Mouse (Mus musculus): Measurements from ENCODE around the gene Fam131b. TPM values are rescaled to one million over a fixed set of nuclear protein-coding genes. Genes with fewer than 3 reads are reported as not detected.

The Fam131b gene
- polyA plus RNA-seq, 1 experiment, result 0.24 TPM

GRCm38 (mm10) chr6:42356913-42357312 lies 32.5 kb upstream of the Fam131b start:
- H3K27me3 ChIP-seq (ENCODE audit: control insufficient read depth, insufficient read depth, low read length), result no peaks in the 10 kb centered on the region
- WGBS, result 85% methylated on average over 5 of the region's 5 CpGs
- peaks cover 35% of the 10 kb centered on the region for H3K36me3 ChIP-seq (ENCODE audit: control insufficient read depth, insufficient read depth, low read length)
- H3K4me3 ChIP-seq (ENCODE audit: control insufficient read depth, insufficient read depth, low read length), result no peak overlapping the region
- peaks cover 18% of the 10 kb centered on the region for H3K4me1 ChIP-seq (replicated peaks; ENCODE audit: control insufficient read depth, insufficient read depth, low read length)
- H3K27ac ChIP-seq (ENCODE audit: control insufficient read depth, insufficient read depth, low read length), result no peak overlapping the region
- TF ChIP-seq CTCF (IDR thresholded peaks at IDR 0.05; ENCODE audit: borderline replicate concordance, control insufficient read depth, extremely low read depth, insufficient read depth, low read length, poor library complexity), result no peak
- TF ChIP-seq POLR2A (IDR thresholded peaks at IDR 0.05; ENCODE audit: control insufficient read depth, extremely low read depth, insufficient read depth, low read length, poor library complexity), result no peak
- DNase-seq, result no peak

- H3K27me3 ChIP-seq (ENCODE audit: control insufficient read depth, insufficient read depth, low read length), result no peaks in the 10 kb centered on the region
- TF ChIP-seq CTCF (IDR thresholded peaks at IDR 0.05; ENCODE audit: borderline replicate concordance, control insufficient read depth, extremely low read depth, insufficient read depth, low read length, poor library complexity), result no peak
- no peak for TF ChIP-seq POLR2A (IDR thresholded peaks at IDR 0.05; ENCODE audit: control insufficient read depth, extremely low read depth, insufficient read depth, low read length, poor library complexity)
- WGBS, result 99% methylated on average over 13 of the region's 13 CpGs
- H3K4me3 ChIP-seq (ENCODE audit: control insufficient read depth, insufficient read depth, low read length), result no peak overlapping the region
- H3K4me1 ChIP-seq (replicated peaks; ENCODE audit: control insufficient read depth, insufficient read depth, low read length), result peaks cover 27% of the 10 kb centered on the region
- H3K36me3 ChIP-seq (ENCODE audit: control insufficient read depth, insufficient read depth, low read length), result peaks cover 35% of the 10 kb centered on the region
- H3K27ac ChIP-seq (ENCODE audit: control insufficient read depth, insufficient read depth, low read length), result no peak overlapping the region
- DNase-seq, result no peak
Measured at GRCm38 (mm10) chr6:42355794-42356600, 31.6 kb upstream of the Fam131b start.

GRCm38 (mm10) chr6:42355366-42355765 lies 30.9 kb upstream of the Fam131b start:
- no peak for DNase-seq

GRCm38 (mm10) chr6:42354076-42355019 lies 29.9 kb upstream of the Fam131b start:
- DNase-seq, result no peak
- H3K4me1 ChIP-seq (replicated peaks; ENCODE audit: control insufficient read depth, insufficient read depth, low read length), result peaks cover 34% of the 10 kb centered on the region
- peaks cover 34% of the 10 kb centered on the region for H3K36me3 ChIP-seq (ENCODE audit: control insufficient read depth, insufficient read depth, low read length)
- no peak for TF ChIP-seq CTCF (IDR thresholded peaks at IDR 0.05; ENCODE audit: borderline replicate concordance, control insufficient read depth, extremely low read depth, insufficient read depth, low read length, poor library complexity)
- TF ChIP-seq POLR2A (IDR thresholded peaks at IDR 0.05; ENCODE audit: control insufficient read depth, extremely low read depth, insufficient read depth, low read length, poor library complexity), result no peak
- 29% methylated on average over 11 of the region's 11 CpGs for WGBS
- H3K4me3 ChIP-seq (ENCODE audit: control insufficient read depth, insufficient read depth, low read length), result no peak overlapping the region
- H3K27me3 ChIP-seq (ENCODE audit: control insufficient read depth, insufficient read depth, low read length), result no peaks in the 10 kb centered on the region
- H3K27ac ChIP-seq (ENCODE audit: control insufficient read depth, insufficient read depth, low read length), result no peak overlapping the region

More at GRCm38 (mm10) chr6:42355366-42355765, 30.9 kb upstream of the Fam131b start:
- no peaks in the 10 kb centered on the region for H3K27me3 ChIP-seq (ENCODE audit: control insufficient read depth, insufficient read depth, low read length)
- H3K27ac ChIP-seq (ENCODE audit: control insufficient read depth, insufficient read depth, low read length), result no peak overlapping the region
- WGBS, result 94% methylated on average over 6 of the region's 6 CpGs
- H3K36me3 ChIP-seq (ENCODE audit: control insufficient read depth, insufficient read depth, low read length), result peaks cover 35% of the 10 kb centered on the region
- H3K4me3 ChIP-seq (ENCODE audit: control insufficient read depth, insufficient read depth, low read length), result no peak overlapping the region
- no peak for TF ChIP-seq CTCF (IDR thresholded peaks at IDR 0.05; ENCODE audit: borderline replicate concordance, control insufficient read depth, extremely low read depth, insufficient read depth, low read length, poor library complexity)
- no peak for TF ChIP-seq POLR2A (IDR thresholded peaks at IDR 0.05; ENCODE audit: control insufficient read depth, extremely low read depth, insufficient read depth, low read length, poor library complexity)
- peaks cover 34% of the 10 kb centered on the region for H3K4me1 ChIP-seq (replicated peaks; ENCODE audit: control insufficient read depth, insufficient read depth, low read length)

DNA sequence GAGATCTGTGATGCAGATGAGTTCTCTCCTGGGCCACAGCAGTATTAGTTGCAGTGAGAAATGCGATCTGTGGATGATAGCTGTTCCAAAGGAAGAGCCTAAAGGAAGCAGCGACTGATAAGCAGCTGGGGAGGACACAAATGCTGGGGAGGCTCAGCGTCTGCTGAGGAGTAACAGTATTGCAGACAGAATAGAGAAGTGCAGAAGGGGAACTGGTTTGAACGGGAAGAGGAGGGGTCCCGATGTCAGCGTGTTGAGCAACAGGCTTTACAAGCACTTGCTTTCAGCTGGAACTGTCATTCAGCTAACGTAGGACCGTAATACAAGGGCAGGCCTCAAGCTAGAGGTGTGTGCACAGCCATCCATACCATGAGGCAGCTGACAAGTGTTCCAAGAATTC lies 28.7 kb upstream of the Fam131b start:
- no peak for TF ChIP-seq CTCF (IDR thresholded peaks at IDR 0.05; ENCODE audit: borderline replicate concordance, control insufficient read depth, extremely low read depth, insufficient read depth, low read length, poor library complexity)
- no peak for TF ChIP-seq POLR2A (IDR thresholded peaks at IDR 0.05; ENCODE audit: control insufficient read depth, extremely low read depth, insufficient read depth, low read length, poor library complexity)
- DNase-seq, result no peak
- Histone ChIP-seq H3K36me3 (ENCODE audit: control insufficient read depth, insufficient read depth, low read length) (peaks cover 25% of the 10 kb centered on the region), H3K27me3 (ENCODE audit: control insufficient read depth, insufficient read depth, low read length) (no peaks in the 10 kb centered on the region), H3K27ac (ENCODE audit: control insufficient read depth, insufficient read depth, low read length) (no peak overlapping the region), H3K4me1 (replicated peaks; ENCODE audit: control insufficient read depth, insufficient read depth, low read length) (peaks cover 38% of the 10 kb centered on the region), H3K4me3 (ENCODE audit: control insufficient read depth, insufficient read depth, low read length) (no peak overlapping the region)
- WGBS, result 39% methylated on average over 8 of the region's 8 CpGs

GRCm38 (mm10) chr6:42352486-42352846 lies 28.0 kb upstream of the Fam131b start:
- Histone ChIP-seq H3K36me3 (ENCODE audit: control insufficient read depth, insufficient read depth, low read length) (peaks cover 18% of the 10 kb centered on the region), H3K4me3 (ENCODE audit: control insufficient read depth, insufficient read depth, low read length) (no peak overlapping the region), H3K27ac (ENCODE audit: control insufficient read depth, insufficient read depth, low read length) (no peak overlapping the region), H3K27me3 (ENCODE audit: control insufficient read depth, insufficient read depth, low read length) (no peaks in the 10 kb centered on the region), H3K4me1 (replicated peaks; ENCODE audit: control insufficient read depth, insufficient read depth, low read length) (peaks cover 38% of the 10 kb centered on the region)
- TF ChIP-seq CTCF (IDR thresholded peaks at IDR 0.05; ENCODE audit: borderline replicate concordance, control insufficient read depth, extremely low read depth, insufficient read depth, low read length, poor library complexity) (no peak), POLR2A (IDR thresholded peaks at IDR 0.05; ENCODE audit: control insufficient read depth, extremely low read depth, insufficient read depth, low read length, poor library complexity) (no peak)
- WGBS, result 95% methylated on average over 1 of the region's 1 CpGs
- no peak for DNase-seq
